Mouse (Mus musculus): ENCODE measurements around the gene Cpm.

DNA sequence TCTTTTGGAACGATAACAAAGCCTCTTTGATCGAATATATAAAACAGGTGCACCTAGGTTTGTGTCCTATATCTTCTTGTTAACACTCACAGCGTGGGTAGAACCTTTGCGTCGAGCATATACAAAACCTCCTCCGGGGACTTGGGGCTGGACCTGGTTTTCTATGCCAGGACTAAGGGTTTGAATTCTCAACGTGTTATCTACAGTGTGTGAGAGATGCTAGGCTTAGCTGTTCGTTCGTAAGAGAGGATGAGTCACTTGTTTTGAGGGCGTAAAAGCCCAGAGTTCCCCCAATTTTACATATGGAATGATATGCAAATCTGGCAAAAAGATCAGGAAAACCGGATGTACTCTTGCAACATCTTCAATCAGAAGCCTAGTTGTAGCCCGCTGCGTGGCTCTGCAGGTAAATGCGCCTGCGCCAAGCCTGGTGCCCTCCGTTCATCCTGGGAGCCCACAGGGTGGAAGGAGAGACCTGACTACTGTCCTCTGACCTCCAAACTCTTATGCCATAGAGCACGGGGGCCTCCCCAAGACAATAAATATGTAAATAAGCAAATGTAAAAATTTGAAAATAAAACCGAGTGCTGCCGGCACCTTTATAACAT is 46.8 kb downstream of the Cpm start:
- TF ChIP-seq HCFC1 (IDR thresholded peaks at IDR 0.05; ENCODE audit: borderline replicate concordance, insufficient read depth, low read length) (no peak), CHD2 (IDR thresholded peaks at IDR 0.05; ENCODE audit: low read depth, low read length) (no peak), MAFK (IDR thresholded peaks at IDR 0.05; ENCODE audit: insufficient read depth, low read depth, low read length) (no peak)
